Mouse (Mus musculus): ENCODE measurements around the gene Ulk4.

DNA sequence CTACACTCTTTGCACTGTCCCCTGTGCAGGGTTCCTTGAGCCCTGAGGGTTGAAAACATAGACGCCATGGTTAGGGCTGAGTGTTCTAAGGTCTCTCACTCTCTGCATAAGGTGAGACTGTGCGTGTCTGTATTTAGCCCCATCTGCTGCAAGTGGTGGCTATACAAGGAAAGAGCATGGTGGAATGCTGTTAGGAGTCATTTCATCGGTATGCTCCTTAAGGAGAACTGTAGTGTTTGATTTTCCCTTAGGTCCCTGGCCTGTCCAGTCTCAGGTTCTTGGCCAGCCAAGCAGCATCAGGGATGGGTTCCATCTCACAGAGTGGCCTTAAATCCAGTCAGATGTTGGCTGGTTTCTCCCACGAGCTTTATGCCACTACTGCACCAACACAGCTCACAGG, 362.6 kb downstream of the Ulk4 start:
- no peak for TF ChIP-seq CTCF (IDR thresholded peaks at IDR 0.05; ENCODE audit: insufficient read depth, low read length)
- no peak for TF ChIP-seq POLR2A (IDR thresholded peaks at IDR 0.05; ENCODE audit: borderline replicate concordance, extremely low read depth, low read depth, low read length)

Data from lung, adult 2 months (tissue).